ENCODE assay signal across 10 mouse cellular contexts in the genomic region with DNA sequence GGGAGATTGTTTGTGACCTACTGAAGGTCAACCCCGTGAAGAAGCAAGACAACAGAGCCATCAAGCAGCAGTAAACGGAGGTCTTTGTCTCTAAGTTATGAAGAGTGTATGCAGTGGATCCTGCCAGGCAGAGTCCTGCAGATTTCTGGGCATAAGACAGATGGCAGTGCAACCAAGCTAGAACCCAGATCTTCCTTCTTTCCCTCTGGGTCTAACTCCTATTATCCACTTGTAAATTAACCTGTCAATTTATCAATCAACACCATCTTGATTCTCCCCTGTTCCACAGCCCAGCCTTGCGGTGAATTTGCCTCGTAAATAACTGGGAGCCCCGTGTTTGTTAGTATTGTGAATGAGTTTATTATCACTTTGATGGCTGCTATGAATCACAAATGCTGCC.
DNase-seq lines count a peak whose midpoint lies in the region; ATAC-seq and TF ChIP-seq lines count a peak whose summit lies in the region.
"Had no signal": no experiment of that assay in that cellular context is flagged by ENCODE, and none has a peak within 500 bp of the region (broad histone marks: within the 10 kb centered on the region; RNA-seq: fewer than 3 reads in every experiment).

No protein-coding gene starts in this region.

- H3K9ac ChIP-seq in heart, adult 2 months (ENCODE audit: low read depth, low read length) = no peak overlapping the region
- H3K9ac ChIP-seq: liver, embryonic 14.5 days; stomach, embryonic 15.5 days had no signal

- TF ChIP-seq POLR2A in heart, adult 2 months (IDR thresholded peaks at IDR 0.05; ENCODE audit: insufficient read depth, low read depth, low read length) = no peak

- intact Hi-C loops in heart, adult 2 months (cut with DNase I) = loop anchor here (10.0 kb wide), 1 partner anchor 524 kb away; no protein-coding TSS in a partner anchor

- H3ac ChIP-seq in C2C12 (ENCODE audit: control insufficient read depth, insufficient read length, low read depth) = no peak overlapping the region

- ATAC-seq in monocyte, adult 5-6 weeks (replicated peaks; ENCODE audit: insufficient number of reproducible peaks, low FRiP score, low TSS enrichment, poor library complexity, severe bottlenecking) = no peak

- no peaks in the 10 kb centered on the region for H3K79me2 ChIP-seq in heart, adult 2 months (replicated peaks; ENCODE audit: control insufficient read depth, insufficient read depth, low read length)
- H3K79me2 ChIP-seq in C2C12 (ENCODE audit: control insufficient read depth, insufficient read depth) = no peaks in the 10 kb centered on the region

- DNase-seq in heart, adult 2 months = no peak
- no peak for DNase-seq in heart, adult 11 months
- no peak for DNase-seq in forebrain, embryonic 10.5 days (ENCODE audit: extremely low spot score, low spot score)
- peak; percentile 3 to 9 for DNase-seq in layer of hippocampus, adult 2 months (ENCODE audit: low spot score in 2 of 2)
- DNase-seq in right cerebral cortex, postnatal 14 days = peak; percentile 5
- no peak for DNase-seq in cerebellum, adult 11 months

- WGBS in heart, adult 2 months = 34% methylated on average over 5 of the region's 5 CpGs
- 25% methylated on average over 5 of the region's 5 CpGs for WGBS in forebrain, embryonic 10.5 days

- no peaks in the 10 kb centered on the region for H3K27me3 ChIP-seq in heart, adult 2 months (ENCODE audit: control insufficient read depth, insufficient read depth, low read length)
- H3K27me3 ChIP-seq in C2C12 (ENCODE audit: control insufficient read depth, insufficient read depth, insufficient read length) = no peaks in the 10 kb centered on the region
- H3K27me3 ChIP-seq in forebrain, embryonic 10.5 days (ENCODE audit: poor library complexity, severe bottlenecking) = peaks cover 43% of the 10 kb centered on the region
- H3K27me3 ChIP-seq: stomach, embryonic 15.5 days had no signal

- peak; percentile 56 for TF ChIP-seq CTCF in heart, adult 2 months (IDR thresholded peaks at IDR 0.05)
- TF ChIP-seq CTCF in C2C12 (IDR thresholded peaks at IDR 0.05; ENCODE audit: control insufficient read depth, insufficient read depth, insufficient read length) = peak; percentile 8
- peak; percentile 79 for TF ChIP-seq CTCF in layer of hippocampus, adult 2 months (conservative IDR thresholded peaks at IDR 0.05)

- H3K79me3 ChIP-seq in C2C12 (ENCODE audit: low read depth) = no peaks in the 10 kb centered on the region

- no peaks in the 10 kb centered on the region for H3K9me3 ChIP-seq in forebrain, embryonic 10.5 days
- H3K9me3 ChIP-seq: stomach, embryonic 15.5 days had no signal

- no peak overlapping the region for H3K27ac ChIP-seq in heart, adult 2 months
- peak overlapping the region; percentile 72 for H3K27ac ChIP-seq in forebrain, embryonic 10.5 days
- no peak overlapping the region for H3K27ac ChIP-seq in layer of hippocampus, adult 2 months
- H3K27ac ChIP-seq: liver, embryonic 14.5 days; stomach, embryonic 15.5 days had no signal

- TF ChIP-seq EP300 in heart, adult 2 months (IDR thresholded peaks at IDR 0.05; ENCODE audit: insufficient read depth, low read depth, low read length) = no peak

- H3K4me3 ChIP-seq in heart, adult 2 months = no peak overlapping the region
- no peak overlapping the region for H3K4me3 ChIP-seq in C2C12 (ENCODE audit: insufficient read depth, poor library complexity, severe bottlenecking)
- no peak overlapping the region for H3K4me3 ChIP-seq in forebrain, embryonic 10.5 days
- no peak overlapping the region; the same call in 1 of the 2 replicates for H3K4me3 ChIP-seq in layer of hippocampus, adult 2 months
- H3K4me3 ChIP-seq: stomach, embryonic 15.5 days had no signal

- no peaks in the 10 kb centered on the region for H3K4me1 ChIP-seq in heart, adult 2 months (ENCODE audit: control insufficient read depth, insufficient read depth, low read length)
- peaks cover 66% of the 10 kb centered on the region for H3K4me1 ChIP-seq in forebrain, embryonic 10.5 days
- H3K4me1 ChIP-seq: stomach, embryonic 15.5 days had no signal

- H3K36me3 ChIP-seq in heart, adult 2 months (ENCODE audit: control insufficient read depth, insufficient read depth, low read length) = no peaks in the 10 kb centered on the region
- H3K36me3 ChIP-seq in C2C12 (ENCODE audit: control insufficient read depth, insufficient read depth) = no peaks in the 10 kb centered on the region
- no peaks in the 10 kb centered on the region for H3K36me3 ChIP-seq in forebrain, embryonic 10.5 days (replicated peaks)
- H3K36me3 ChIP-seq: stomach, embryonic 15.5 days had no signal

TF ChIP-seq in C2C12, 6 proteins besides CTCF, POLR2A, EP300 and RAD21:
- TF ChIP-seq MYOD1 (IDR thresholded peaks at IDR 0.05; ENCODE audit: control insufficient read depth, insufficient read length, low read depth) = no peak
- no peak for TF ChIP-seq USF1 (IDR thresholded peaks at IDR 0.05; ENCODE audit: low read depth)
- no peak for TF ChIP-seq CEBPB (IDR thresholded peaks at IDR 0.05; ENCODE audit: low read depth)
- no peak for TF ChIP-seq FOSL1 (IDR thresholded peaks at IDR 0.05; ENCODE audit: insufficient read depth, low read length, poor library complexity, severe bottlenecking)
- TF ChIP-seq MAX (IDR thresholded peaks at IDR 0.05) = no peak

Comparison
In these comparisons a context has a peak if more than half of its experiments do, and no peak if none do; other contexts are left out.
1. DNase-seq: peak in layer of hippocampus, adult 2 months (2 of 2) and right cerebral cortex, postnatal 14 days (single experiment); none in heart, adult 2 months (0 of 2), heart, adult 11 months (single experiment), forebrain, embryonic 10.5 days (single experiment) and cerebellum, adult 11 months (single experiment).
2. CTCF ChIP-seq: peak in every context shown above with its lines; median percentile 79 in layer of hippocampus, adult 2 months; 56 in heart, adult 2 months; 8 in C2C12.